In the genomic region with DNA sequence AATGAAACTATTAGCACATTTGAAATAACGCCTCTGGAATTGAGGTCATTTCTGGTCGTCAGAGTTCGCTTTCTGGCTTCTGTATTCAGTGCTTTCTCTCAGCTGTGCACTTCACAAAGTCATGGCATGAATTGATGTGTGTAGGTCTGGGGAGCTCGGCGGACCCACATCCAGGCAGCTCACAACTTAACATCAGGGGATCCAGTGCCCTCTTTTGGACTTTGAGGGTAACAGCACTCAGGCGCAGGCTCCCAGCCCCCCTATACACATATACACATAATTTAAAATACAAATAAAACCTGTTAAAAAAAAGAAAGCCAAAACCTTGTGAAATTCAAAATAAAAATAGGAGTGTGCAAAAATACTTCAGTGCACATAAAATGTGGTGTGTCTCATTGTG, we compare ENCODE assay signal across 11 mouse cellular contexts.
A peak's percentile ranks its signal among the peaks of the same experiment; 100 is the strongest.
DNase-seq lines count a peak whose midpoint lies in the region; ATAC-seq and TF ChIP-seq lines count a peak whose summit lies in the region.
"Had no signal": no experiment of that assay in that cellular context is flagged by ENCODE, and none has a peak within 500 bp of the region (broad histone marks: within the 10 kb centered on the region; RNA-seq: fewer than 3 reads in every experiment).

No protein-coding gene starts in this region.

- TF ChIP-seq POLR2A in lung, adult 2 months (IDR thresholded peaks at IDR 0.05; ENCODE audit: borderline replicate concordance, extremely low read depth, low read depth, low read length): no peak

- 65% methylated on average over 6 of the region's 6 CpGs for WGBS in lung, adult 2 months

- ATAC-seq in megakaryocyte, adult 5-6 weeks (ENCODE audit: poor library complexity, severe bottlenecking): peak; percentile 56
- ATAC-seq: midbrain, embryonic 16.5 days had no signal

- H3K4me3 ChIP-seq in lung, adult 2 months (replicated peaks; ENCODE audit: extremely low read depth, low read depth, low read length): no peak overlapping the region
- H3K4me3 ChIP-seq: limb, embryonic 13.5 days had no signal

- peak; percentile 31; the same call in 1 of the 2 replicates for TF ChIP-seq CTCF in lung, adult 2 months (IDR thresholded peaks at IDR 0.05; ENCODE audit: insufficient read depth, low read length)

- peak; percentile 48 for DNase-seq in embryo, embryonic 10 days (ENCODE audit: low spot score)
- no peak for DNase-seq in embryo, embryonic 9.5 days (ENCODE audit: extremely low spot score)
- no peak for DNase-seq in lung, adult 2 months
- no peak for DNase-seq in lung, adult 18-20 months
- peak; percentile 41 for DNase-seq in NIH3T3 (ENCODE audit: low read depth)
- no peak for DNase-seq in layer of hippocampus, adult 18-20 months (ENCODE audit: low spot score in 2 of 2)
- DNase-seq in frontal cortex, postnatal 10 days (ENCODE audit: low spot score in 2 of 2): no peak
- DNase-seq: adrenal gland, postnatal 36 days had no signal

- H3K4me1 ChIP-seq in lung, adult 2 months (ENCODE audit: control insufficient read depth, insufficient read depth, low read length): no peaks in the 10 kb centered on the region

Comparison
In these comparisons a context has a peak if more than half of its experiments do, and no peak if none do; other contexts are left out.
1. DNase-seq: peak in embryo, embryonic 10 days (single experiment) and NIH3T3 (single experiment); none in embryo, embryonic 9.5 days (single experiment), lung, adult 2 months (single experiment), lung, adult 18-20 months (0 of 2), layer of hippocampus, adult 18-20 months (0 of 2) and frontal cortex, postnatal 10 days (0 of 2).